Mouse (Mus musculus) activated CD4-positive, CD25-positive, alpha-beta regulatory T cell (primary cell): ENCODE data around the gene St3gal4. TPM values are rescaled to one million over a fixed set of nuclear protein-coding genes. Genes with fewer than 3 reads are reported as not detected.

Source experiments
- polyA plus RNA-seq, 2 experiments: library from polyadenylated mRNA; unstranded; fragments of 100-300 nt; shearing (Covaris generic); gene quantifications; one replicate each; pipeline ENCODE4 v1.2.1; 2017

Gene St3gal4
- polyA plus RNA-seq: 10 to 100 TPM; 34.2 to 38.1 TPM

GRCm38 (mm10) chr9:35119168-35119567 is at the start of gene St3gal4:
St3gal4 (minus strand) TSS chr9:35119268.

Other genes with a start within 250 kb of the St3gal4 start
- 10 to 100 TPM; 73.9 to 74.4 TPM for gene Dcps, start 56.8 kb upstream of the St3gal4 start, polyA plus RNA-seq
- gene Srpr, start 80.9 kb upstream of the St3gal4 start, polyA plus RNA-seq: 100 to 1,000 TPM in 1 of 2 experiments, 10 to 100 TPM in 1; 95.9 to 133 TPM
- gene Tirap, start 81.0 kb upstream of the St3gal4 start, polyA plus RNA-seq: 10 to 100 TPM in 1 of 2 experiments, 1 to 10 TPM in 1; 1.1 to 11.8 TPM
- 10 to 100 TPM; 37.4 to 39.3 TPM for gene Foxred1, start 91.8 kb upstream of the St3gal4 start, polyA plus RNA-seq
- 10 to 100 TPM; 47.9 to 55.6 TPM for gene Fam118b, start 148.5 kb upstream of the St3gal4 start, polyA plus RNA-seq
- gene Rpusd4, start 148.6 kb upstream of the St3gal4 start, polyA plus RNA-seq: 10 to 100 TPM; 38.9 to 39.2 TPM